Mouse (Mus musculus): ENCODE data around the gene Ap5b1.

Ap5b1 gene

DNA sequence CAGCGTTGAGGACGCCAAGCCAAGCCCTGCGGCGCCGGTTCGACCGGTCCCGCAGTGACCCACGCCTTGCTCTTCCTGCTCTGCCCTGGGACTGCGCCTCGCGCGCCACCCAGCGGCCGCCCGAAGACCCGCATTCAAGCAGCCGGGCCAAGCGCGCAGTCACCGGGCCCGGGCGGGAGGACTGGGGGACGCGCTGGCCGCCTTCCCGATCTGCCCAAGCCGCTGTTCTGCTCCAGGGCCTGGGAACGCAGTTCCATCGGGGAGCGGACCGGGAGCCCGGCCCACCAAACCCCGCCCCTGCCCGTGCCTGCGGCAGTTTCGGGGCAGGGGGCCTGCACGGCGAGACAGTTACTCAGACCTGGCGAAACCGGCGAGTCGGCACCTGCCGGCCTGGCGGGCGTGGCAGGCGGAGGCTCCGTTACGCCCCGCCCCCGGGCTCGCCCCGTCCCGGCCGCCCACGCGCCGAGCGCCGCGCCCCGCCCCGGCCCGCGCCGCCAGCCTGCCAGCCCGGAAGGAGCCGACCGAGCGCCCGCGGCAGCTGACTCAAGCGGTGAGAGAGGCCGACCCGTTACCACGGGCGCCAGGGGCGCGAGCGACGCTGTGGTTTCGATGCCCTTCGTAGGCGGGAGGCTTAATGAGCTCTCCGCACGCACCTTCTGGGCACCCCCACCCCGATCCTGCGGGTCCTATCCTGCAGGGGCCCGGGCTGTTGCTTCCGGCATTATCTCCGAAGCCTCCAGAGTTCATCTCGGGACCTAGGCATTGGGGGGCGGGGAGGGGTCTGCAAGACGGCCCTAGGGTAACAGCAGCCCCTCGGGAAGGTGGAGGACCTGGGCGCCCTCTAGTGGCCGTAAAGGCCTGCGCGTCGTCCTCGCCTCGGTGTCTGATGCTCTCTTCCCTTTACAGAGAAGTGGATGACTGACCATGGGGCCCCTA is at the start of gene Ap5b1:
Gene Ap5b1, plus strand, starts transcription at position 492 of the 936 bp plus-strand sequence.
- in situ Hi-C loops (cut with MboI, MseI), result loop anchor here in 1 of 2 experiments (5.0 kb wide), 1 partner anchor 36 kb away; no protein-coding TSS in a partner anchor

DNA sequence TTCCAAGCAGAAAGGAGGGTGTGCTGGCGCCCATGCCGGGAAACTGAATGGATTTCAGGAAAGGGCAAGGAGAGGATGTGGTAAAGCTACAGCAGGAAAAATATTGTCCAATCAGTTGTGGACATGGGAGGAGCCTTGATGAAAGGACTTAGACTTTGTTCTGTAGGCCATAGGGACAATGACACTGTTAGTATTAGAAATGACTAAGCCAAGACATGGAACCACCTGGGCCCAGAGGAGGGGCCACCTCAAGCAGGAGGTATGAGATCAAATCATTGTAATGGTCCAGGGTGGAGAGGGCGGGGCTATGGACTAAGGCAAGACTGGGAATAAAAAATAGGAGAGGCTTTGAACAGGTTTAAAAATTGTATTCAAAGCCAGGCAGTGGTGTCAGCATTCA is 49.1 kb upstream of the Ap5b1 start:
- in situ Hi-C loops (cut with MboI, MseI), result no loop called here

DNA sequence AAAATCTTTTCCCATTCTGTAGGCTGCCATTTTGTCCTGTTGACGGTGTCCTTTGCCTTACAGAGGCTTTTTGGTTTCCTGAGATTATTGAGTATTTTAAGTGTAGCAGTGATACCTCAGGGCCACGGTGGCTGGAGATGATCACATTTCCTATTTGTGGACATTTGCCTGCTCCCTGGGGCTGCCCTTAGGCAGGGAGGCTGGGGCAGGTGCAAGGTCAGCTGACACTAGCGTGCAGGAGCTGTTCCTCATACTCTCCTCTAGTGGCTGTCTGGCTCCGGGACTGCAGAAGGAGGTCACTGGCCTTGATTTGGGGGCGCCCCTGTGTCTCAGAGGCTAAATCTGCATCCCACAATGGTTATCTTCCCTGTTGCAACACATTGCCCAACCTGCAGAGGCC is 42.6 kb upstream of the Ap5b1 start:
- in situ Hi-C loops (cut with MboI, MseI), result no loop called here

DNA sequence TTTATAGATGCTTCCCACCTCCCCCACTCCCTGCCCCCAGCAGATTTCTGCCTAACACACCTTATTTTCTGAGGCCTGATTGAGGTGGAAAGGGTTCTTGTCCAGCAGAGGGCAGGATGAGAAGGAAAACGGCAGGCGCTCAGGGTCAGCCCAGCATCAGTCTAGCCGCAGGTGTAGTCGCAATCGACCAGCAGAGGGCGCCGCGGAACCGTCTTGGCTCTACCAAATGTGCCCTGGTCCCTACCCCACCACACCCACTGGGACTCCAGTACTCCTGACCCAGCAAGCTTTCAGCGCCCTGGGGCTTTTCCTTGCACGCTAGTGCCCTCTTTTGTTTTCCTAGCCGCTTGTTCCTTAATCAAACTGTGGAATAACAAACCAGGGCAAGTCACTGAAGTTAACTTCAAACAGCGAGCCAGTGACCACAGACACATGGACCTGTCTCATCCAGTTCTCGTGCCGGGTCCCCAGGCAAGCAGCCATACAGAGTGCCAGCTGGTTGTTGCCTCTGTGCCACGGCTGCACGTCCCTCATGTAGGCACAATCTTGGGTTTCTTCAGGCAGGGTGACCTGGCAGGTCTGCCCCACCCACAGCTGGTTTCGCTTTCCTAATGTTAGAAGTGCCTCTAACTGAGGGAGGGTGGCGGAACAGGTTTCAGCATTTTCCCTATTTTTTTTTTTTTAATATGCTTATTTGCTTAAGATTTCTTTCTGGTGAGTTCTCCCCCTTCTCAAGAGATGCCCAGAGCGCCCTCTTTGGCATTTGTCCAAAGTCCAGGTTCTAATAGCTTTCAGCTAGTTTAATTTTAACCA is 38.3 kb upstream of the Ap5b1 start:
- in situ Hi-C loops (cut with MboI, MseI), result loop anchor here (5.0 kb wide), 2 partner anchors 38 to 43 kb away; partner anchors contain the start of gene Ap5b1 (in 1 of the 2)

DNA sequence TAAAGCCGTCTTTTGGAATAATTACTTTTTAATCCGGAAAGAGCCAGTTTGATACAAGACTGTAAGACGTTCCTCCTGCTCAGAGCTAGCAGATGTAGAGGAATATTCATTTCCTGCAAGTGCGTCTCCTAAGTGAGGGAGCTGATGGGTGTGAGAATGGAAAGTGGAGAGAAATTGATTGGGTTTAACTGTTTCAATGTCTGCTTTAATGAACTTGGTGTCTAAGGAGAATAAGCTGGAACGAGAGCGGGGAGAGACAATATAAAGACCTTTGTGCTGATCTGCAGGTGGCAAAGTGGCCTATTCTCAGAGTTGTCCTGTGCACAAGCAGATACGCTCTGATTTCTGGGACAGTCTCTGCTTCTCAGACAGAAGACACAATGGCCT is 37.7 kb upstream of the Ap5b1 start:
- in situ Hi-C loops (cut with MboI, MseI), result loop anchor here (5.0 kb wide), 2 partner anchors 37 to 42 kb away; partner anchors contain the start of gene Ap5b1 (in 1 of the 2)

DNA sequence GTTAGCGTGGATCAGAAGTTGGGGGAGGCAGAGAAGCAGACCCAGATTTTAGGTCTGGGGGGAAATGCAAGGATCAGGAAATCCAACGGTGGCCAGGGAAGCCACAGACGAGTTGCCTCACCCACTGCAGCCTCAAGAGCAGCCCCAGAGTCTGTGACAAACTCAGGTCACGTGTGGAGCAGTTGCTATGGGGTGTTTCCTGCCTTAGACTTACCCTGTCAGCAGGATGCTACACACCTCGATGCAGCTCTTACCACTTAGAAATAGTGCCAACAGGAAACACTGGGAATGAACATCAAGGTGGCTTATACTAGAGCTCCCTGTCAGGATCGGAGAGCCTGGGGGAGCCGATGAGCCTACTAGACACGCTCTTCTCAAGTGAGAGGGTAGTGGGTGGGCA is 35.3 kb upstream of the Ap5b1 start:
- in situ Hi-C loops (cut with MboI, MseI), result loop anchor here (5.0 kb wide), 2 partner anchors 35 to 40 kb away; partner anchors contain the start of gene Ap5b1 (in 1 of the 2)

DNA sequence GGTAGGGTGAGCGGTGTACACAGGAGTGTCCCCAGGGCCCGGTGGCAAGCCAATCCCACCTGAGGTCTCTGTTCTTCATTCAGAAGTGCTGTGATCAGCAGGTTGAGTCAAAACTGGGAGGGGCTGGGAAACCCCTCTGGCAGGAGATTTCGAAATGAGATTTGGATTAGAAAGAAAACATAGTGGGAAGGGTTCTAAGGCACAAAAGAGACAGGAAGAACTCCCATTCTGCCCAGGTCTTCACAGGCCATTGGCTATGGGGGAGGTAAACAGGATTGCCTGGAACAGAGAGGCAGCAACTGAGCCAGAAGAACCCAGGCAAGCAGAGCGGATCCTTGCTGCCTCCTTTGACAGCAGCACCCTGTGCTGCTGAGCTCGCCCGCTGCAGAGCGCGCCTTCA is 29.0 kb upstream of the Ap5b1 start:
- in situ Hi-C loops (cut with MboI, MseI), result no loop called here

DNA sequence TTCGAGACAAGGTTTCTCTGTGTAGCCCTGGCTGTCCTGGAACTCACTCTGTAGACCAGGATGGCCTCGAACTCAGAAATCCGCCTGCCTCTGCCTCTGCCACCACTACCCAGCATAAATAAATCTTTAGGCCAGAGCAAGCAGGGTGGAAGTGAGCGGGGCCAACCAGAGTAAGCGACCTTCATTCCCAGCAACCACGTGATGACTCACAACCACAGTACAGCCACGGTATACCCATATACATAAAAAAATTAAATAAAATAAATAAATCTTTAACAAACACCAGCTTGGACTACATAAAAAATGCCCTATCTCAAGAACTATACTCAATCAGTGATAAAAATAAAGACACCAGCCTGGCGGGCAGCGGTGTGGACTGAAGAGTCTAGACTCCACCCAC is 24.5 kb upstream of the Ap5b1 start:
- in situ Hi-C loops (cut with MboI, MseI), result loop anchor here in 1 of 2 experiments (10.0 kb wide), 1 partner anchor 351 kb away; the partner anchor contains the start of gene Tigd3

DNA sequence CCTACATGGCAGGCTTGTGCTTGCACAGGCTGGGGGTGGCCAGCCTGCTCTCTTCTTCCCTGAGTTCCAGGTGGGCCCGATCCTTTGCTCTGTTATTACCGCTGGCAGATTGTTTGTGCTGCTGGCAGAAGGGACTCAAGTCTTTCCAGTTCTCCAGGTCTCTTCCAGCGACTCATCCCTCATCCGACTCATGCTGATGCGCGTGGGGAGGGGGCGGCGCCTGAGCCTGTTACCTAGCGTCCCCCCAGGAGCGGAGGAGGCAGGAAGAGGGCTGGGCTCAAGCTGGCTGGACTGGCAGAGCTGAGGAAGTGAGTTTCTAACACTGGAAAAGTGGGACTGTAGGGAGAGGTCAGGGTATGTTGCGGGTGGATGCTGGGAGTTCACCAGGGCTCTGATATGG is 23.8 kb upstream of the Ap5b1 start:
- in situ Hi-C loops (cut with MboI, MseI), result loop anchor here in 1 of 2 experiments (10.0 kb wide), 1 partner anchor 351 kb away; the partner anchor contains the start of gene Tigd3

DNA sequence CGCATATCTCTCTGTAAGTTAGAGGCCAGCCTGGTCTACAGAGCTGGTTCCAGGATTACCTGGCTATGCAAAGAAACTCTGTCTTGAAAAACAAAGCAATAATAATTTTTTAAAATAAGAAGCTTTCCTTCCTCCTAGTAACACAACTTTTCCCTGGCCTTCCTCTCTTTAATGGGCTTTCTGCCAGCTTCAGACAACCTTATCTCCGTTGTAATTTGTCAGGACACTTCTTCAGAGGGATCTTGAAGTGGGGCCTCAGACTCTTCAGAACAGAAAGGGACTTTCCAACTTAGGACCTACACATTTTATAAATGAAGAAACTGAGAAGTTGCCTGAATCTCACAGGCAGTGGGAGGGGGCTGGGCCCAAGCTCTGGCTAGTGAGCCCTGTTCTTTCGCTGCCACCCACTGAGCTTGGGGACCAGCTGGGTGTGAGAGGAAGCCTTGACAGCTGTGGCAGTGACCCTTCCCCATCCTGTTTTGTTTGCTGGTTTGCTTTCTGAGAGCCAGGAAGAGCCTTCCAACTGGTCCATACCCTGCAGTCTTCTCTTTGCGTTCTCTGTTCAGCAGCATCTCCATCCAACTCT is 20.3 kb upstream of the Ap5b1 start:
- in situ Hi-C loops (cut with MboI, MseI), result loop anchor here in 1 of 2 experiments (10.0 kb wide), 1 partner anchor 347 kb away; the partner anchor contains the start of gene Tigd3

DNA sequence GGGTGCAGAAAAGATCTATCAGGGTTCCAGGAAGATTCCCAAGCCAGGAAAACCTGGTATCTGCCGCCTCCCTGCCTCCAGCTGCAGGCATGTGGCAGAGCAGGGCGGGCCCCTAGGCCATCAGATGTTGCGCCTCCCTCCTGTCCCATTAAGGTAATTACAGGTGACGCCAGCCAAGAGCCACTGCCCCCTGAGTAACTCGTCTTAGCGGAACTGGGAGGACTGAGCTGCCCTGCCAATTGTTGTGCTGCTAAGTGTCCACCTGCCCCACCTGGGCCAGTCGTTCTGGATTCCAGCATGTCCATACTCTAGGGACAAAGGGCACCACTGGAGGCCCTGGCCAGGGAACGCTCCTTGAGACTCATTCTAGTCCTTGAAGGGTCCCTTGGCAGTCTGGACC is 14.0 kb upstream of the Ap5b1 start:
- in situ Hi-C loops (cut with MboI, MseI), result no loop called here

DNA sequence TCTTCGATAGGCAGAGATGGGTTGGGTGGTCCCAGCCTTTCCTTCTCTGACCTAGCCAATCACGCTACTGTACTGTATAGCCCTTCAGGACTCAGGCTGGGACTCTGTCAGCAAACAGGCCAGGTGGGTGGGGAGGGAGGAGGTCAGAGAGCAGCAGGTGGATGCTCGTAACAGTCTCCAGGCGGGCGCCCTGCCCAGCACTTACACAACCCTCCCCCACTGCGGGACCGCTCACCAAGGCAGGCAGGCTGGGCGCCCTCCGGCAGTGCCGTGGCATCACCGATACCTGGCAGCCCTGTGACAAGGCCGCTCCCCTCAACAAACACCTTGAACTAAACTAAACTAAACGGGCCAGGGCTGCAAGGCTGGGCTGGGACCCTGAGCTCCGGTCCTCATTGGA is 13.6 kb upstream of the Ap5b1 start:
- in situ Hi-C loops (cut with MboI, MseI), result no loop called here

DNA sequence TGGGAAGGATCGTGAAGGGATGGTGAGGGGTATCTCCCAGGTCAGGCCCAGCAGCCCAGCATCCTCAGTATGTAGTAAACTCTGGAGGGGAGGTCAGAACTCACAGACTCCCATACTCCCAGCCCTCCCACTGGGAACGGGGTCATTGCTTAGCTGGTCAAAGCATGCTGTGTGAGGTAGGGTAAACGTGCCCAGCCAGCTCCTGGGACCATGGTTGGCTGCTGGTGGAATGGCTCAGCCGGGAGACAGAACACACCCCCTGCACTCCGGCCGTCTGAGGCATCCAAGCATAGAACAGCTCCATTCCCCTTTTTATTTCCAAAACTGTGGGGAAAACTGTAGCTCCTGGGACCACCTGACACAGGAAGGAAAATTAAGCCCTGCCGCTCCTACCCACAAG is 9.7 kb upstream of the Ap5b1 start:
- in situ Hi-C loops (cut with MboI, MseI), result no loop called here

DNA sequence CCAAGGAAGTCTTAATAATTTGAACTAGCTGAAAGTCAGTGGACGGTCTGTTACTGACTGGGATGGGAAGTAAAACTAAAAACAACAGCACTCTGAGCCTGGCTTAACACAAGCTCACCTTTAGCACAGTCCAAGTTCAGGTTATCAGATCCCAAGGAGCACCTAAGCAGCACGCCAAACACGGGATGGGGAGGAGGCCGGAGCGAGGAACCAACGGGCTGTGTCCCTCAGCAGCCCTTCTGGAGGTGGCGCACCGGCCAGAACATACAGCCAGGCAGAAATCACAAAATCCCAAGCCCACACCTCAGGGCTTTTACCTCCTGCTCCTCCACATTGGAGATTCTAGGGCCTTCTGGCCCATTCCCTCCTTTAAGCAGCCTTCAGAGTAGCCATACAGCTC is 9.1 kb upstream of the Ap5b1 start:
- in situ Hi-C loops (cut with MboI, MseI), result no loop called here

DNA sequence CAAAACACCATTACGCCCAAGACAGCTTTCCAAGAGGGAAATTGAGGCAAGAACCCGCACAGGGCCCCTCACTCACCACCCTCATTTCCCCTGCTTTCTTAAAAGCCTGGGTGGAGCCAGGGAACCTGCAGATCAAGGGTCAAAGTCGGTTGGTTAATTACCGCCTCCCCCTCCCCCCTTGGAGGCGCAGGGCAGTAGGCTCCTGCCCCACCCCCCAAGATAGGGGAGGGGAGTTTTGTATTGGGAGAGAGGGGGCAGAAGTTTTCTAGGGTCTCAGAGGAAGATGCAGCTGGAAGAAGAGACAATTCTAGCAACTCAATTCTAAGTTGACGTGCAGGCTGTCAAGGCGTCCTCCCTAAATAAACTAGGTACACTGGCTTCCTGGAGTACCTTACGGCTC is 8.6 kb upstream of the Ap5b1 start:
- in situ Hi-C loops (cut with MboI, MseI), result no loop called here

DNA sequence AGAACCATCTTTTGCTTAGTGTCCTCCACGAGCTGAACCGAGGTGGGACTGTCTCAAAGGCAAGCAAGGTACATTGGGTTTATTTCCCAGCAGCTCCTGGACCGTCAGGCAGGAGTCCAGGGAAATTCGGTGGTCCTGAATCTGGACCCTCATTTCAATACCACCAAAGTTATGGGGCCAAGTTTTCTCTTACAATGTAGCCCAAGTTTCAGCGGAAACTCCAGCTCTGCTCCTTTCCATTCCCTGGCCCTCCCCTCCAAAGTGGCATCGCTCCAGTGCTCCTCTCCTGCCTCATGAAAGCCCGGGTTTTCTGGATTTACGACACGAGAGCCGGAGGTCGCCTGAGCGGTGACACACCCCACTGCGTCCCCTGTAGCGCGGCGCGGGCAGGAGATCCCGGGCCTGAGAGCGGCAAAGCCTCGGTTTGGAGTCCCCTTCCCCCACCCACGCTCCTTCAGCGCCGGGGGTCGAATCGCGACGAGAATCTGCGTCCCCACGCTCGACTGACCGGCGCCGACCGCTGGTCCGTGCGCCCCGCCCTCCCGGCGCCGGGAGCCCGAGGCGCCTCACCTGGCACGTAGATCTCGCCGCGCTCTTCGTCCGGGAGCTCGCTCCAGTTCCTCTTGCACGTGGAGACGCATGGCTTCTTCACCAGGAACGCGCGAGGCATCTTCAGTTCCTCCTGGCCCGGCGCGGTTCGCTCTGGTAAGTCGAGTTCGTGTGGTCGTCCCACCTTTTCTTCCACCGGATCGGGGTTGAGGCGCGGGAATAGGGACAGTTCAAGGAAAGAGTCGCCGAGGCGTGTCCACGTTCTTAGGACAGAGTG is 8.0 kb upstream of the Ap5b1 start:
- in situ Hi-C loops (cut with MboI, MseI), result no loop called here

DNA sequence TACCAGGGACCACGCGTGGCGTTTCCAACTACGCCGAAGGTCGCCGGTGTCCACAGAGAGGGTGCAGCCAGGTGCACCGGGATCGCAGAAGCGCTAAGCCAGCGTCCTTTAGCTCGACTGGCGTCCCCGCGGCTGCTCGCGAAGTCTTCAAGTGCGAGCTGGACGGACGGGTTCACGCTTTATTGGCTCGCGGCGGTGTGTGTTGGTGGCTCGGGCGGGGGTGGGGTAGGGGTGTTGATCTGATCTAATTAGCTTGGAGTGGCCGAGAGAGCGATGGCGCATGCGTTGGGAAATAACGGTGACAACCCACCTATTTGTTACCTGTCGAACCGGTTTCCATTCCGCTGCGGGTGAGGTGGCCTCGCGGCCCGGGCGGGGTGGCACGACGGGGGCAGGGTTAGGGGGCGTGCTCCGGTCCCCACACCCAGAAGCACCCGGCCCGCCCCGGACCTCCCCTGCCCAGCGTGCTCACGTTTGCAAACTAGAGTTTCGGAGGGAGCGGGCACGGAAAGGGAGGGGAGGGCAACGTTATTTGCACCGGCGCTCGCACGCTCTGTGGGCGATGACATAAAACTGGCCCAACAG is 7.3 kb upstream of the Ap5b1 start, which contains the start of gene Ovol1:
Gene Ovol1, minus strand, starts transcription at position 190 of the 585 bp plus-strand sequence.
- in situ Hi-C loops (cut with MboI, MseI), result no loop called here

DNA sequence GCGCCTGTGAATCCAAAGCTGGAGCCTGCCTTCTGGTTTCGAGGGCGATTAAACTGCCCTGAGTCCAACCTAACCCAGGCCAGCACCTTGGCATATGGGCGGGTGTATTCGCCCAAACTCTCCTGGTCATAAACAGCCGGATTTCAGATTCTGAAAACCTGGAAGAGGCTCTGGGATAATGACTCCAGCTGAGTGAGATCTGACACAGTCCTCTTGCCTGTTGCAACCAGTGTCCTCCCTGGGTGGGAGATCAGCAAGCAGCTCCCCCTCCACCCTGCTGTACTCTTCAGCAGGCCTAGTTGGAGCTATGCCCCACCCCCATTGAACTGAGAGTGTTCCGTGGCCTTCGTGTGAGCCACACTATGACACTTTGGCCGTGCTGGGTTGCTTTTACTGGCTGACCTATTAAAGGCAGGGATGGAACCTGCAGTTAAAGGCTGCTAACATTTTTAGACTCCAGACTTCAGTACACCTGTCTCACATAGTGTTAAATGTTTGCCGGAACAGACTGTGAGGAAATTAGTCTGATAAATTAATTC is 6.5 kb upstream of the Ap5b1 start:
- in situ Hi-C loops (cut with MboI, MseI), result no loop called here

DNA sequence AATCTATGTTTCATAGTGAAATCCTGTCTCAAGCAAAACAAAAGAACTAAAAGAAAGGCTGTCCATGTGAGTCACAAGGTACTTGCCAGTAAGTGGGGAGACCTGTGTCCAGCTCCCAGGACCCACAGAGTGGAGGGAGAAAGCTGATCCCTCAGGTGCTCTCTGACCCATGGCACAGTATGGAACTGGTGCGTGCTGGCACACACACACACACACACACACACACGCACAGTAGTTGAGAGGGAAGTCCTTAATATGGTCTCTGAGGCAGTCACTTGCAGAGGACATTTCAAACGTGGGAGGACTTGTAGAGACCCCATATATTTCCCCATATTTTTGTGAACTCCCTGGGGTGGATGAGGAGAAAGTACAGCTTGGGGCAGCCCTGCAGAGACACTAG is 5.9 kb upstream of the Ap5b1 start:
- in situ Hi-C loops (cut with MboI, MseI), result no loop called here

DNA sequence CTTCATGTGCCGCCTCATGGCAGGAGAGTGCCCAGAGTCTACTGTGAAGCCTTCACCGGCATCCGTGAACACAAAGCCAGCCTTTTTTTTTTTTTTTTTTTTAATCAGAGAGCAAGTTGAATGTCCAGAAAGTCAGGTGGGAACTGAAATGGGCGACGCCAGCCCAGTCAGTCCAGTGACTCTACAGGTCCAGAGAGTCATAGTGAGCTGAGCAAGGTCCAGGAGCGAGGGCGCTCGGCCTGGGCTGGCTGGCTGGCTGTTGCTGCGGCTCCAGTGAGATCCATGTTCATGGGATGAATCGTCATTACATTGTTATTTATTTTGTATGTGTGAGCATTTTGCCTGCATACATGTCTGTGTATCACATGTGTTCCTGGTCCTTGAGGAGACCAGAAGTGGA is 5.0 kb upstream of the Ap5b1 start:
- in situ Hi-C loops (cut with MboI, MseI), result no loop called here

Measured in T-helper 17 cell (primary cell).